Mouse (Mus musculus) G1E-ER4 (cell line): ENCODE data around the gene Hpgd. TPM values are rescaled to one million over a fixed set of nuclear protein-coding genes. Genes with fewer than 3 reads are reported as not detected.

Source experiments
- GATA1 ChIP-seq: IDR thresholded peaks from one replicate; pipeline ENCODE4 v1.8.0; 2012; ENCODE audit warnings: low read length, inconsistent platforms
- polyA plus RNA-seq: library from polyadenylated mRNA; stranded (reverse); fragments of >175 nt; gene quantifications from 2 replicates; pipeline ENCODE4 v1.2.3, GENCODE M21; 2012

Hpgd gene
- polyA plus RNA-seq = not detected in 2 replicates

- TF ChIP-seq GATA1 = no peak
Observed at GRCm38 (mm10) chr8:56294373-56294877, at the start of gene Hpgd. Hpgd (plus strand) TSS chr8:56294585.

DNA sequence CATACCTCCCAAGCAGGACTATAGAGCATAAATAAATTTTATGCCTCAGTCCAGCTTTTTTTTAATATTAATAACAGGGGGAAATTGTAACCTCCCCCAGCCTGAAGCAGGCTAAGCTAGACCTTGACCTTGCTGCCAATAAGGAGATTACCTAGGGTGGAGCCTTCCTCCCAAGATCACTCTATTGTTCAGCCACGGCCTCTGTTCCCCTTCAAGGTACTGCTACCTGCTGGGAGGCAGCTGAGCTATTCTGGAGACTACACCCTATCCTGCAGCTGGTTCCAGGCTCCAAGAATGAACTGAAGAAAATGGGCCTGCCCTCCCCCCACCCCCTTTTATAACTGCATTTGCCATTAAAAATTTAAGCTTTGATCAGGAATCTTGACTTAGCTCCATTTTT lies 42.1 kb upstream of the Hpgd start:
- TF ChIP-seq GATA1 = no peak

- TF ChIP-seq GATA1 = no peak
Observed at GRCm38 (mm10) chr8:56261190-56261589, 33.2 kb upstream of the Hpgd start.

DNA sequence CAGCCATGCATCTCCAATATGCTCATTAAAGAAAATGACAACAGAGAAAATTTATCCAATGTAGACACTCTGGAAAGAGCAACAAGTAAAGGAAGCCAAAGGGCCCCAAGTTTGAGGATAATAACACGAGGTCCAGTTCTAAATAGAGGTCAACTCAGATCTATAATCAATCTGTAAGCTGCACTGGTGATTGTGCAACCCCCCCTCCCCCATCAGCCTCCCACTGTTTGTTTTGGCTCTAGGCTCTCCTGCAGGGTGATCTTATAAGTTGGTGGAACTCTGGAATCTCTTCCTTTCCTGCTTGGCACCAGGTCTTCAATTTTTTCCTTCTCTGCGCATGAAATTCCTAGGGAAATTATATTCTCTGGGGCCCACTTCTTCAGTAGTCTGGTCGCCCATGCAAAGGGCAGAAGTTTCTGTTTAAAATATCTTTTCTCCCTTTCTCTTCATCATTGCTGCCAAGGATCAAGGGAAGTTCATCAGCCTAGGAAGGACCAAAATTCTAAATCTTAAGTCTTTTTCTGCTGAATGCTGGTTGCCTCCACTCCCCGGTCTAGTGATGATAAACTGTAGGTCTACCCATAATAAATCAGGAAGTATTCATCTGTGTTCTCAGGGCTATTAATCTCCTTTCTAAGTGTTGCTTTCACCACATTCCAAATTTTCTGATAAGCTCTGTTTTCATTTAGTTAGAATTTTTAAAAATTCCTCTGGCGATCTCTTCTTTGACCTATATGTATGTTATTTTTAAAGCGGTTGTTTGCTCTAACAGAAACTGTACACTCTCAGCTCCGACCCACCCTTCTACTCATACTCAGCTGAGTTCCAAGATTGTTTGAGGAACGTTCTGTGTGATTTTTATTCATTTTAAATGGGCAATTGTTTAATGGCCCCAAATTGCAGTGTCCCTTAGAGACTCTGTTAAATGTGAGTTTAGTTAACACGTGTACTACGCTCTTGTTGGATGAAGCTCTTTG lies 24.4 kb upstream of the Hpgd start:
- TF ChIP-seq GATA1 = no peak

DNA sequence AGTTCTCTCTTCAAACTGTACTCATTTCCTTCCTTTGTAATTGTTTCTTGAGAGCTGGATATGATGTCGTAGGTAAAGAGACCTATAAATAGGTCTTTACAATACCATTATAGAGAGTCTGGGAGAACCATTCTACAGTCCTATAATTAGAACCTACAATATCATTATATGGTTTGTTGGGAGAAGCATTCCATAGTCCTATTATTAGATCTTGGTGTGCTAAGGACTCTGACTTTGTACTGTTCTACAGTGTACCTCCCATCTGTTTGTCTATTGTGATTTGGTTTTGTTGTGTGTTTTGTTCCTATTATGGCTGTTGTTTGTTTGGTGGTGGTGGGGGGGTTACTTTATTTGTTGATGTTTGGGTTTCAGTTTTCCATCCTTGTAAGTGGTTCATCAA lies 21.5 kb upstream of the Hpgd start:
- TF ChIP-seq GATA1 = no peak

- TF ChIP-seq GATA1 = no peak
Observed at GRCm38 (mm10) chr8:56275316-56275715, 19.1 kb upstream of the Hpgd start.

GRCm38 (mm10) chr8:56277810-56278528 lies 16.4 kb upstream of the Hpgd start:
- TF ChIP-seq GATA1 = no peak

GRCm38 (mm10) chr8:56278545-56279063 lies 15.8 kb upstream of the Hpgd start:
- TF ChIP-seq GATA1 = no peak

- no peak for TF ChIP-seq GATA1
Observed at GRCm38 (mm10) chr8:56283936-56284335, 10.4 kb upstream of the Hpgd start.

DNA sequence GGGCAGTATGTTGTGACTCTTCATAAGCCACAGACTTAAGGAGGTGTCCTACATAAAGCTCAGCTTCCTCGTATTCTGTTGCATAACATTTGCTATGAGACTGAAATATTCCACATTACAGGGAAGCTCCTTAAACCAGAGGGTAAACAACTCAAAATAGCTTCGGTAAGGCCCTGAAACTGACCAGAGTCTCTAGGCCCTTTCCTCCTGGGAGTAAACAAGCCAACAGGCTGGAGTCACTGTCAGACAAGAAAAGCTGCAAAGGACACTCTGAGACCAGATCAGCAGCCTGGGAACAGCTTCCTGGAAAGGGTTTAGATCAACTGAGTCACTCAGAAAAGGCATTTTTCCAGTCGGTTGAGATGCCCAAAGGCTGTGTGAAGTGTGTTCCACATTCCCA lies 9.4 kb upstream of the Hpgd start:
- TF ChIP-seq GATA1 = no peak

- no peak for TF ChIP-seq GATA1
Observed at GRCm38 (mm10) chr8:56286717-56287116, 7.7 kb upstream of the Hpgd start.

GRCm38 (mm10) chr8:56287370-56288072 lies 6.9 kb upstream of the Hpgd start:
- no peak for TF ChIP-seq GATA1

DNA sequence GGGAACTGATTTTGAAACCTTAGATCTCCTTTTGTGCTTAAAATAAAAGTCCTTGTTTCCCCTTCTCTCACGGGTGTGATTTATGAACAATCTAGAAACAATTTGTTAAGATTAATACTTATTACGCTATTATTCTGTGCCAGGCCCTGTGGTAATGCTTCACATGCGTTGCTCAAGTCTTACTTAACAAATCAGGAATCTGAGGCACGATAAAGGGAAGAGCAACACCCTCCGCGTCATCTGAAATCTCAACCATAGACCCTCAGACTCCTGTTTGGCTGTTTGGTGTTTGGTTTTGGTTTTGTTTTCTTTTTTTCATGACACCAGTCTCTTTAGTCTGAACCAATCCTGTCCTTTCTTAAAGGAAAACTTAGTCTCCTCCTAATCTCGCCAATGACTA lies 2.1 kb upstream of the Hpgd start:
- no peak for TF ChIP-seq GATA1

DNA sequence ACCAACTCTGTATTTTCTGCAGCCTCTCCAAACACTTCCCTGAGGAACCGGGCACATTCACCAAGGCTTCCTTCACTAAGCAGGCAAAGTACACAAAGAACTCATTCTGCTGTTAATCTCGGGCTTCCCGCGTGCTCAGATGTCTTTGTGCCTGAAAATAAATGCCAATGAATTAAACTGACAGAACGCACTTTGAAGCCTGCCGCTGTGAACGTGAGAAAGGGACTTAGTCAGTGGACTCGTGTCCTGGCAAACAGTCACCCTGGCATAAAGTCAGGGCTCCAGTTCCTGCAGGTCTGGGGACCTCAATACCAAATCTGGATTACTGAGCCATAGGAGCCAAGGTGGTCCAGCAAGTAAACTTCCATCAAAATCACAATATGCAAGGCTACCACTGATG lies 905 bp upstream of the Hpgd start:
- TF ChIP-seq GATA1 = no peak

DNA sequence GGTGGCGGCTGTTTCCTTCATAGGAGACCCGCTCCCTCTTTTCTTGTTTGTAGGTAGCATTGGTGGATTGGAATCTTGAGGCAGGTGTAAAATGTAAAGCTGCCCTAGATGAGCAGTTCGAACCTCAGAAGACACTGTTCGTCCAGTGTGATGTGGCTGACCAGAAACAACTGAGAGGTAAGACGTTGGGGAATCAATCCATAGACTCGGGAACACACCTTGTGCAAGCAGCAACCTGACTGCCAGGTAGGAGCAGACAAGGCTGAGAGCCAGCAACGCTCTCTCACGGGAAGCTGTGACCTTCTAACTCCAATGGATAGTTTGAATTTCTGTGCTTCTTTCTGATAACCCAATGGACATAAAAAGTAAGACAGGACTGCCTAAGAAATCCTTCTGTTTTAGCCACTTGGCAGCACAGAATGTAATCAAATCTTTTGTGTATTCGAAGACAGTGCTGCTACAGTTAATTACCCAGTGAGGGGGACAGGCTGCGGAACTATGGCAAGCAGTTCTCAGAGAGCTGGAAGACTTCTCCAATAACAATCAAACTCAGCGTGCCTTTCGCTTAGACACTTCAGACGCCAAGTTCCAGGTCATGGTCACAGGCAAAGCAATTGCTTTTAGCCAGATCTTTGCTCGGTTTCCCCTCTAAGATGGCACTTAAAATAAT lies 636 bp downstream of the Hpgd start:
- no peak for TF ChIP-seq GATA1
